Mouse (Mus musculus) lung, embryonic 14.5 days (tissue): ENCODE measurements at regions not wholly inside any gene's neighbourhood (a gene's known extent, or its start where the extent isn't known, plus 50 kb on each side); places are given as distances from the start of the nearest gene placed in this dataset.

Source experiments
- ATAC-seq: fragments of 200-750 bp; cut with Nextera tagmentation; 2 replicates; pipeline ENCODE4 v1.8.0; 2017; ENCODE audit warnings: mild to moderate bottlenecking, moderate TSS enrichment, moderate library complexity; ENCODE audit not compliant: insufficient read depth
- DNase-seq: peaks from one replicate; pipeline ENCODE4 v3.0.0-alpha.2; 2015
- H3K27ac ChIP-seq: fragments of 300-500 bp; sonication (generic); 2 replicates; pipeline ENCODE4 v1.5.1; 2014; ENCODE audit warnings: low read depth, mild to moderate bottlenecking, moderate library complexity
- H3K27me3 ChIP-seq: fragments of 300-500 bp; sonication (generic); 2 replicates; pipeline ENCODE4 v1.6.1; 2014; ENCODE audit warnings: low read length, control low read depth; ENCODE audit not compliant: insufficient read depth
- H3K36me3 ChIP-seq: fragments of 300-500 bp; sonication (generic); 2 replicates; pipeline ENCODE4 v1.6.1; 2014; ENCODE audit warnings: control low read depth; ENCODE audit not compliant: insufficient read depth
- H3K4me1 ChIP-seq: fragments of 300-500 bp; sonication (generic); 2 replicates; pipeline ENCODE4 v1.6.1; 2014; ENCODE audit warnings: antibody characterized with exemption, control low read depth; ENCODE audit not compliant: insufficient read depth
- H3K4me2 ChIP-seq: fragments of 300-500 bp; sonication (generic); 2 replicates; pipeline ENCODE4 v1.6.1; 2014; ENCODE audit warnings: mild to moderate bottlenecking
- H3K4me3 ChIP-seq: fragments of 300-500 bp; sonication (generic); 2 replicates; pipeline ENCODE4 v1.5.1; 2014; ENCODE audit warnings: low read depth, low read length
- H3K9ac ChIP-seq: fragments of 300-500 bp; sonication (generic); 2 replicates; pipeline ENCODE4 v1.6.1; 2014
- H3K9me3 ChIP-seq: fragments of 300-500 bp; sonication (generic); 2 replicates; pipeline ENCODE4 v1.6.1; 2016; ENCODE audit warnings: low read depth, low read length, control low read depth
- CTCF ChIP-seq: IDR thresholded peaks from 2 replicates; pipeline ENCODE4 v1.5.1; 2016; ENCODE audit warnings: antibody characterized with exemption, low read depth
- WGBS: fragments of 180-500 bp; shearing (Covaris S2); extraction: QIAGEN DNeasy Blood & Tissue Kit; methylation state at CpG from one replicate; pipeline ENCODE4 v1.1.7; 2014; 5-methylcytosine and 5-hydroxymethylcytosine counted together

DNA sequence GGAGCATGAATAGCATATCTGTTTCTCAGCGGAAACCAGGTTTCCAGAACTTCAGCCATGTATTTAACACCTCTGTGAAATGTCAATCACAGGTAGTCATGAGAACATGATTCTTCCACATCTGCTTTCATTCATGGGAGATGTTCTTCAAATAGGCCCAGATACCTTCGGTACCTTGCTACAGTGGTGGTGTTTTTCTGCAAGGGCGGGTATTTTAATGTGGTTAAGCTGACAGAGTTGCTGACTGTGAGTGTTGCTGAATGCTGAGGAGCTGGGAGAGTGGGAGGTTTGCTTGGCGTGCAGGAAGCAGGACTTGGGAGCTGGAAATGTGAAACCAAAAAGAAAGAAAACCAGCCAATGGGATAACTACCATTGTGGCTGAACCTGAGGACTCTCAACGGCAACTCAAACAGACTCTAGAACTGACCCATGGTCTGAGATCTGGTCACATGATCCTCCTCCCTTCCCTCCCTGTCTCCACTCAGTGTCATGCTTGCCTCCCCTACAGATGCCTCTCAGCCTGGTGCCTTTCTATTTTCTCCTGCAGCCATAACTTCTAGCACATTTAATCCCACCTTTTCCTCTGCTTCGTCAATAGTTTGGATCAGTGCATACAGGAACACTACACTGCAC, 317.0 kb upstream of the Pard3b start:
- Histone ChIP-seq H3K9ac (no peak overlapping the region), H3K4me1 (no peaks in the 10 kb centered on the region), H3K4me3 (no peak overlapping the region), H3K36me3 (no peaks in the 10 kb centered on the region), H3K4me2 (no peak overlapping the region), H3K27me3 (no peaks in the 10 kb centered on the region), H3K27ac (no peak overlapping the region), H3K9me3 (no peaks in the 10 kb centered on the region)
- ATAC-seq, result no peak
- DNase-seq, result no peak
- TF ChIP-seq CTCF, result no peak
- 54% methylated on average over 6 of the region's 6 CpGs for WGBS

DNA sequence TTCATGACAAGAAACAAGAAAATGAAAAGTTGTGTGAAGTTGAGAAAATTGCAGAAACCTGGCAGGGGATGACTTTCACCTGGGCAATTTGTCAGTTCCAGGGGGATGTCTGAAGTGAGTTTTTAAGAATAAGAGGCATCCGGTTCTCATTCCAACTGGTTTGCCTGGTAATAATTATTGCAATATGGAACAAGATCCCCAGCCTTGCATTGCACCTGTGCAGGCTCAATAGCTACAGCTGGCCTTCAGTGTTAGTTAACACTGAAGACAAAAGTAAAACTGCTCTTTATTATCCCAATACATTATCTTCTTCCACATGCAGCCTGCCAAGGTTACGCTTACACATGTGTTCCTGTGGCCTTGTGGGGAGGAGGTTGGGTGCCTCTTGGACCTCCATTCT, 307.2 kb upstream of the Pard3b start:
- DNase-seq (no peak), ATAC-seq (no peak)
- Histone ChIP-seq H3K4me1 (no peaks in the 10 kb centered on the region), H3K9ac (no peak overlapping the region), H3K4me2 (no peak overlapping the region), H3K27me3 (no peaks in the 10 kb centered on the region), H3K4me3 (no peak overlapping the region), H3K9me3 (no peaks in the 10 kb centered on the region), H3K27ac (no peak overlapping the region), H3K36me3 (no peaks in the 10 kb centered on the region)
- 74% methylated on average over 2 of the region's 2 CpGs for WGBS
- TF ChIP-seq CTCF, result no peak

DNA sequence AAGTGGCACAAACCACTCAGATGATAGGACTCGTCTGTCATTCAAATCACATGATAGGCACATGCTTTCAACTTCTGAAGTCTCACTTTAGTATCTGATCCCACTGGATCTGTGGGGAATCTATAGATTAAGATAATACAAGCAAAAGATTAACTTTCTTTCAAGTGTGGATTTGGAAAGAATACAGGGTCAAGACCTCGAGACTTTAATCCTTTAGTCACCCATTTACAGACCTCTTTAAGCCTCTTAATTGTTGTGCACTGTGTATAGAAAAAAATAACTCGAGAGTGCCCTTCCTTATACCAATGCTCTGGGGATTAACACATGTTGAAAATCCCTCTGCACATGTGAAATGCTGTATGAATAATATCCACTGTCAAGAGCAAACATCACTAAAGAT, 306.7 kb upstream of the Pard3b start:
- H3K4me2 ChIP-seq, result no peak overlapping the region
- no peaks in the 10 kb centered on the region for H3K36me3 ChIP-seq
- H3K27ac ChIP-seq, result no peak overlapping the region
- H3K9ac ChIP-seq, result no peak overlapping the region
- no peak overlapping the region for H3K4me3 ChIP-seq
- TF ChIP-seq CTCF, result no peak
- H3K27me3 ChIP-seq, result no peaks in the 10 kb centered on the region
- no peaks in the 10 kb centered on the region for H3K4me1 ChIP-seq
- no peak for DNase-seq
- 54% methylated on average over 3 of the region's 3 CpGs for WGBS
- no peak for ATAC-seq
- H3K9me3 ChIP-seq, result no peaks in the 10 kb centered on the region

DNA sequence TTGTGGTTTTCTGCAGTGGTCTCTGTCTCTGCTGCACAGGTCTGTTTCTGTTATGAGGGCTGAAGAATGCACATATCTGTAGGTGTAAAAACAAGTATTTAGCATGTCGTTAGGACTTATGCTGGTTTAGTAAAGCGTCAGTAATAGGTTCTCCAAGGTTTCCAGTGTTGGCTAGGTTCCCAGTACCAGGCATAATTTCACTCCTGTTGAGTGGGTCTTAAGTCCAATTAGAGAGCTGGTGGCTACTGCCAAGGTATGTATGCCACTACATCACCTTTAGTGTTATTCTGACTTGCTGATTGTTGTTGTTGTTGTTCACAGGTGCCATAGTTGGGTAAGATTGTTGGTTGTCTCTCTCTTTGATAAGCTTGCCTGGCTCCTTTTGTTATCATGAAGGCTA, 302.3 kb upstream of the Pard3b start:
- no peak for TF ChIP-seq CTCF
- Histone ChIP-seq H3K4me1 (no peaks in the 10 kb centered on the region), H3K4me3 (no peak overlapping the region), H3K9me3 (no peaks in the 10 kb centered on the region), H3K4me2 (no peak overlapping the region), H3K27me3 (no peaks in the 10 kb centered on the region), H3K9ac (no peak overlapping the region), H3K36me3 (no peaks in the 10 kb centered on the region), H3K27ac (no peak overlapping the region)
- ATAC-seq (no peak), DNase-seq (no peak)
- 72% methylated on average over 2 of the region's 2 CpGs for WGBS

DNA sequence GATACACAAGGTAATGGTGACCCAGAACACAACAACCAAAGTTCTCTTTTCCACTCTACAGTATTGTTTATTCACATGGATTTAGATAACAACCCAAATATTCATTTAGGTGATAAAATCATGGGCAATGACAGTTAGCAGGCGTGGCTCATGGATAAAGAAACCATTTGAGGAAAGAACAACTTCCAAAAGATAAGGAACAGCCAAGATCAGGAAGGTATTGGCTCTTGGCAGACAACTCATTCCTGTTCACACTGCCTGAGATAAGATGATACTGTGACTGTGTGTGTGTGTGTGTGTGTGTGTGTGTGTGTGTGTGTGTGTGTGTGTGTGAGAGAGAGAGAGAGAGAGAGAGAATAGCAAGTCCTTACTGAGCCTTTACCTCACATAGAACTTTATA, 285.7 kb upstream of the Pard3b start:
- no peak for TF ChIP-seq CTCF
- no peaks in the 10 kb centered on the region for H3K9me3 ChIP-seq
- ATAC-seq, result no peak
- WGBS, result 76% methylated on average over 1 of the region's 1 CpGs
- no peak overlapping the region for H3K9ac ChIP-seq
- H3K27ac ChIP-seq, result no peak overlapping the region
- DNase-seq, result no peak
- H3K4me3 ChIP-seq, result no peak overlapping the region
- no peaks in the 10 kb centered on the region for H3K4me1 ChIP-seq
- H3K36me3 ChIP-seq, result no peaks in the 10 kb centered on the region
- H3K4me2 ChIP-seq, result no peak overlapping the region
- H3K27me3 ChIP-seq, result no peaks in the 10 kb centered on the region

DNA sequence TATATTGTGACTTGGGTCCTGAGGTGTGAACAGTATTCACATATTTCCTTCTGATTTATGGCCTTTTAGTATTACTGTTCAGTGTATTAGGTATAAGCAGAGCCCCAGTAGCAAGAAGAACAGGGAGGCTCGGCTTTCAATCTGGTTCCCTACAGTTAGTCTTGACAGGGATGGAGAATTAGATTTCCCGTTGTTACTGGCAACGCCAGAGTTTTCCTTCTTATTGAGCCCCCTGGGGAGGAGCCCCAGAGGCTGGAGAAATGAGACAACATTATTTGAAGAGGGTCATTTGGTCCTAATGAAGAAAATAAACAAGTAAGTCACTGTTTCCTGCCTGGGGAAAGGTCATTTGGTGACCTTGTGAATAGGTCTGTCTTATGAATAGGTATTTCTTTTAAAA, 285.1 kb upstream of the Pard3b start:
- no peak overlapping the region for H3K4me2 ChIP-seq
- H3K36me3 ChIP-seq, result no peaks in the 10 kb centered on the region
- TF ChIP-seq CTCF, result no peak
- 30% methylated on average over 3 of the region's 3 CpGs for WGBS
- H3K9me3 ChIP-seq, result no peaks in the 10 kb centered on the region
- H3K4me3 ChIP-seq, result no peak overlapping the region
- H3K4me1 ChIP-seq, result no peaks in the 10 kb centered on the region
- DNase-seq, result no peak
- no peak overlapping the region for H3K9ac ChIP-seq
- no peak for ATAC-seq
- H3K27ac ChIP-seq, result no peak overlapping the region
- no peaks in the 10 kb centered on the region for H3K27me3 ChIP-seq

DNA sequence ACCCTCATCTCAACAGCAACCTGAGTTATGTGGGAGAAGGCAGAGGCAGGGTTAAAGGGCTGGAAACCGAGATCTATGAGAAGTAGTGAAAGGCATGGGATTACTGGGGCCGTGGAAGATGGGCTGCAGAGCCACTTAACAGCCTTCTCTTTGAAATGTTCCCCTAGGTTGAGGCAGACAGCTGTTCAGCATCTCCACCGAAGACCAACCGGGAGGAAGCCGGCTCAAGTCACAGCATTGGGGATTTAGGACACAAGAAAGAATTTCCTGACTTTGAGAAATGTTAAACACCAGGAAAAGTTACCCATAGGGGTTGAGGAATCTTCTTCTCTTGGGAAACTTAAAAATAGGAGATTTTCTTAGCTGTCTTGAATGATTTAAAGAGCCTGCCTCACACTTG, 283.4 kb upstream of the Pard3b start:
- DNase-seq (peak; percentile 20), ATAC-seq (no peak)
- Histone ChIP-seq H3K4me3 (no peak overlapping the region), H3K36me3 (no peaks in the 10 kb centered on the region), H3K4me2 (no peak overlapping the region), H3K4me1 (no peaks in the 10 kb centered on the region), H3K9ac (no peak overlapping the region), H3K9me3 (no peaks in the 10 kb centered on the region), H3K27me3 (no peaks in the 10 kb centered on the region), H3K27ac (no peak overlapping the region)
- no peak for TF ChIP-seq CTCF
- 33% methylated on average over 5 of the region's 5 CpGs for WGBS
